Mouse (Mus musculus) limb, embryonic 13.5 days (tissue): Measurements from ENCODE around the gene Mchr1. TPM values are rescaled to one million over a fixed set of nuclear protein-coding genes. Genes with fewer than 3 reads are reported as not detected.

Experiments used
- ATAC-seq: fragments of 200-750 bp; cut with Nextera tagmentation; 2 replicates; pipeline ENCODE4 v1.8.0; 2017; ENCODE audit warnings: low read depth, moderate number of reproducible peaks, moderate TSS enrichment; ENCODE audit not compliant: low FRiP score
- H3K27ac ChIP-seq: fragments of 300-500 bp; sonication (generic); 2 replicates; pipeline ENCODE4 v1.5.1; 2015; ENCODE audit warnings: inconsistent platforms, mild to moderate bottlenecking, moderate library complexity
- H3K27me3 ChIP-seq: fragments of 300-500 bp; sonication (generic); 2 replicates; pipeline ENCODE4 v1.6.1; 2015; ENCODE audit warnings: mild to moderate bottlenecking, inconsistent platforms
- H3K36me3 ChIP-seq: fragments of 300-500 bp; sonication (generic); 2 replicates; pipeline ENCODE4 v1.6.1; 2015; ENCODE audit warnings: inconsistent platforms, mild to moderate bottlenecking, moderate library complexity
- H3K4me1 ChIP-seq: fragments of 300-500 bp; sonication (generic); 2 replicates; pipeline ENCODE4 v1.6.1; 2015; ENCODE audit warnings: inconsistent platforms
- H3K4me2 ChIP-seq: fragments of 300-500 bp; sonication (generic); replicated peaks from 2 replicates; pipeline ENCODE4 v1.6.1; 2015; ENCODE audit warnings: inconsistent platforms, mild to moderate bottlenecking, moderate library complexity
- H3K4me3 ChIP-seq: fragments of 300-500 bp; sonication (generic); 2 replicates; pipeline ENCODE4 v1.5.1; 2015; ENCODE audit warnings: moderate library complexity, mild to moderate bottlenecking, inconsistent platforms
- H3K9ac ChIP-seq: fragments of 300-500 bp; sonication (generic); 2 replicates; pipeline ENCODE4 v1.6.1; 2015; ENCODE audit warnings: mild to moderate bottlenecking, inconsistent platforms
- H3K9me3 ChIP-seq: fragments of 300-500 bp; sonication (generic); 2 replicates; pipeline ENCODE4 v1.6.1; 2016; ENCODE audit warnings: inconsistent platforms
- WGBS: fragments of 180-500 bp; shearing (Covaris S2); methylation state at CpG from one replicate; pipeline ENCODE4 v1.1.7; 2015; 5-methylcytosine and 5-hydroxymethylcytosine counted together
- polyA plus RNA-seq: library from polyadenylated mRNA; unstranded; fragments of >200 nt; fragmentation: Nextera tagmentation; extraction: Ambion mirVana; gene quantifications from 2 replicates; pipeline ENCODE4 v1.2.1, GENCODE M21; 2015

Gene Mchr1
- polyA plus RNA-seq, 1 experiment from 2014 or later: 1.2 TPM

DNA sequence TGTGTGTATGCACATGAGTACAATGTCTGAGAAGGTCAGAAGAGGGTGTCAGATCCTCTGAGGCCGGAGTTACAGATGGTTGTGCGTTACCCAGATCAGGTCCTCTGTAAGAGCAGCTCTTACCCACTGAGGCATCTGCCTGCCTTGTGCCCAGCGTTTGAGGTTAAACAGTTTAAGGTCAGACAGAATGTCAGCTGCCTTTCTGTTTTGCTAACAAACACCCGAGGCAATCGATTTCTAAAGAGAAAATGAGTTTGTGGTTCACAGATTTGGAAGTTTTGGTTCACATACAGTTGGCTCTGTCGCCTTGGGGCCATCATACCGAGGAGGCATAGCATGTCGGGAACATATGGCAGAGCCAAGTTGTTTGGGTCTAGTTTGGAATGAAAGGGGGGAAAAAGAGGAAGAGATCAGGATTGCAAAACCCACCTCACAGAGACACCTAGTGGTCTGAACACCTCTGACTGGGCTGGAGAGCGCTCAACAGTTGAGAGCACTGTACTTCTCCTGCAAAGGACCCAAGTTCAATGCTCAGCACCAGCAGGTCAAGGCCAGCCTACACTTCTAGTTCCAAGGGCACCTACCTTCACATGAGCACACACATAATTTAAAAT is 48.9 kb downstream of the Mchr1 start:
- Histone ChIP-seq H3K9me3 (no peaks in the 10 kb centered on the region), H3K9ac (no peak overlapping the region), H3K4me1 (no peaks in the 10 kb centered on the region), H3K4me2 (no peak overlapping the region), H3K27me3 (no peaks in the 10 kb centered on the region), H3K4me3 (no peak overlapping the region), H3K36me3 (no peaks in the 10 kb centered on the region), H3K27ac (no peak overlapping the region)
- ATAC-seq: no peak
- 76% methylated on average over 9 of the region's 9 CpGs for whole genome bisulfite sequencing

Other genes with a start within 250 kb of the Mchr1 start
- gene Mrtfa, start 44.7 kb upstream of the Mchr1 start, polyA plus RNA-seq: 22.4 and 25.8 TPM in 2 replicates
- gene Slc25a17, start 125.3 kb downstream of the Mchr1 start, polyA plus RNA-seq: 117 and 119 TPM in 2 replicates
- 185 and 189 TPM in 2 replicates for gene St13, start 164.6 kb downstream of the Mchr1 start, polyA plus RNA-seq
- gene Xpnpep3, start 164.6 kb downstream of the Mchr1 start, polyA plus RNA-seq: 12.2 and 12.6 TPM in 2 replicates
- 2.5 and 2.9 TPM in 2 replicates for gene Dnajb7, start 172.8 kb downstream of the Mchr1 start, polyA plus RNA-seq
- gene Rbx1, start 230.8 kb downstream of the Mchr1 start, polyA plus RNA-seq: 491 and 554 TPM in 2 replicates